Mouse (Mus musculus) lung, postnatal 0 days (tissue): Measurements from ENCODE around the gene Polr3k. TPM values are rescaled to one million over a fixed set of nuclear protein-coding genes. Genes with fewer than 3 reads are reported as not detected.

Source experiments
- ATAC-seq: fragments of 200-750 bp; cut with Nextera tagmentation; 2 replicates; pipeline ENCODE4 v1.8.0; 2017; ENCODE audit warnings: moderate library complexity
- DNase-seq: peaks from one replicate; pipeline ENCODE4 v3.0.0-alpha.2; 2016; ENCODE audit warnings: low spot score
- H3K27ac ChIP-seq: fragments of 300-500 bp; sonication (generic); 2 replicates; pipeline ENCODE4 v1.5.1; 2014; ENCODE audit warnings: antibody characterized with exemption, mild to moderate bottlenecking, low read length, mixed read lengths
- H3K27me3 ChIP-seq: fragments of 300-500 bp; sonication (generic); replicated peaks from 2 replicates; pipeline ENCODE4 v1.6.1; 2014; ENCODE audit warnings: low read length, mixed read lengths; ENCODE audit not compliant: insufficient read depth
- H3K36me3 ChIP-seq: fragments of 300-500 bp; sonication (generic); 2 replicates; pipeline ENCODE4 v1.6.1; 2014; ENCODE audit warnings: low read length, mixed read lengths; ENCODE audit not compliant: insufficient read depth
- H3K4me1 ChIP-seq: fragments of 300-500 bp; sonication (generic); 2 replicates; pipeline ENCODE4 v1.6.1; 2014; ENCODE audit warnings: antibody characterized with exemption, low read depth, low read length, mixed read lengths; ENCODE audit not compliant: insufficient read depth
- H3K4me2 ChIP-seq: fragments of 300-500 bp; sonication (generic); replicated peaks from 2 replicates; pipeline ENCODE4 v1.6.1; 2014; ENCODE audit warnings: low read depth, mild to moderate bottlenecking, low read length, moderate library complexity, mixed read lengths
- H3K4me3 ChIP-seq: fragments of 300-500 bp; sonication (generic); 2 replicates; pipeline ENCODE4 v1.5.1; 2014; ENCODE audit warnings: low read depth, low read length
- H3K9ac ChIP-seq: fragments of 300-500 bp; sonication (generic); replicated peaks from 2 replicates; pipeline ENCODE4 v1.6.1; 2014; ENCODE audit warnings: low read depth, mild to moderate bottlenecking
- H3K9me3 ChIP-seq: fragments of 300-500 bp; sonication (generic); 2 replicates; pipeline ENCODE4 v1.6.1; 2016; ENCODE audit warnings: low read length, mixed read lengths
- CTCF ChIP-seq: IDR thresholded peaks from 2 replicates; pipeline ENCODE4 v1.5.1; 2016; ENCODE audit warnings: antibody characterized with exemption, mild to moderate bottlenecking
- EP300 ChIP-seq: IDR thresholded peaks from 2 replicates; pipeline ENCODE4 v1.6.1; 2016; ENCODE audit warnings: antibody characterized with exemption, mild to moderate bottlenecking, control low read depth
- WGBS: fragments of 180-500 bp; shearing (Covaris S2); extraction: QIAGEN DNeasy Blood & Tissue Kit; methylation state at CpG from one replicate; pipeline ENCODE4 v1.1.7; 2014; 5-methylcytosine and 5-hydroxymethylcytosine counted together
- polyA plus RNA-seq: library from polyadenylated mRNA; unstranded; fragments of >200 nt; fragmentation: Nextera tagmentation; extraction: Ambion mirVana; gene quantifications from 2 replicates; pipeline ENCODE4 v1.2.1, GENCODE M21; 2015

Gene Polr3k
- 30.7 and 31.4 TPM in 2 replicates for polyA plus RNA-seq

DNA sequence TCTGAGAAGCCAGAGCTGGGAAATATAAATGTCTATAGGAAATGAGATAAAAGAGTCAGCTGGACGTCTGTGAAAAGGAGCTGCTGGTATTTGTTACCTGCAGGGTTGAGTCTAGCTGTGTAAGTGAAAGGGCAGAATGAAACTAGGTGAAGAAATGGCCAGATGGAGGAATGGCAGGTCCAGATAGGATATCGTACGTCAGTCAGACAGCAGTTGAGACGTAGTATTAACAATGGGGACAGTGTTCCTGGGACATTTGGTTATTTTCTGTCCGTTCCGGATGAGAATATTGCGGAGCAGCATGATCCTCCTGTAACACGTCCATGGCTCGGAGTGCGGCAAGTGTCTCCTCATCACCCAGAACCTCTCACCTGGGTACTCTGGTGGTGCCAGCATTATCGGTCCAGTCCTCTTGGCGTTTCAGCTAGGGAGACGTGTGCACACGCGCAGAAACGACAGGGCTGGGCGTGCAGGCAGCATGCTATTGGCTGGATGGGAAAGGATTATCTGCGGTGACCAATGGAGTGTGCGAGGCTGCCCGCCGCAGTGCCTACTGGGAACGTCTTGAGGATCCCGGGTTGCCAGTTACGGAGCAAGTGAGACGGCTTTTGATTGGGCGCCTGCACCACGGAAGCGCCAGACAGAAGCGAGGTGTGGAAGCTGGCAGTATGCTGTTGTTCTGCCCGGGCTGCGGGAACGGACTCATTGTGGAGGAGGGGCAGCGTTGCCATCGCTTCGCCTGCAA lies at the start of gene Polr3k:
Gene Polr3k, plus strand, starts transcription at position 547 of the 745 bp plus-strand sequence.
- peak within 1 kb of the TSS; percentile 64 for H3K27ac ChIP-seq
- peak; percentile 99 for DNase-seq

DNA sequence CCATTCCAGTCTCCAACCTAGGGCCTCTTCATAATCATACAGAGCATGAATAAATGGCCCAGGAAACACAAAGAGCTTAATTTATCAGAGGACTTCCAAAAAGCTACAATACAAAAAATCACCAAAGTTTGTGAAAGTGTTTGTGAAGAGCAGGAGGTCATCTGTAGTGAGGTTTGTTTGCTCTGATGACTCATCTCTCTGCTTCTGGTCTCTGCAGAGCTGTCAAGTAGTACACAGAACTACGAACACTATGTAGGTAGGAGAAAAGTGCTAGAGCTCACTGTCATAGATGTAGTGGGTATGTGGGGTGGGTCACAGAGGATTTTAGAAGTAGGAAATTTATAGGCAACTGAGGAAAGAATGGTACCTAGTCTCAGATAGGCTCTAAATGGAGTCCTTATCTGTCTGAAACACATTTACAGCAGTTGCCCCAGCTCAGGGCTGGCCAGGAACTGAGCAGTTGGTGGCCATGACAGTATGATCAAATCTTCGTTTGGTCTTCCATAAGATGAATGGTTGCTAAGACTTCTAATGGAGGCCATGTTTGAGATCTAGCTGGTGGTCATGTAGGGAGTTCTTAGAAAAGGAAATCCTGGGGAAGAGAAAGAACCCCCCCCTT lies 35.0 kb upstream of the Polr3k start:
- Histone ChIP-seq H3K4me1 (no peaks in the 10 kb centered on the region), H3K27ac (no peak overlapping the region), H3K9me3 (no peaks in the 10 kb centered on the region), H3K4me3 (no peak overlapping the region), H3K4me2 (no peak overlapping the region), H3K27me3 (no peaks in the 10 kb centered on the region), H3K9ac (no peak overlapping the region), H3K36me3 (no peaks in the 10 kb centered on the region)
- 44% methylated on average over 2 of the region's 2 CpGs for WGBS
- ATAC-seq, result no peak
- no peak for DNase-seq
- TF ChIP-seq EP300 (no peak), CTCF (no peak)

More for the DNA sequence above, at the start of gene Polr3k:
- Histone ChIP-seq H3K9ac (peak within 1 kb of the TSS; percentile 43), H3K4me2 (peak within 1 kb of the TSS; percentile 90), H3K4me3 (peak within 1 kb of the TSS; percentile 64), H3K4me1 (peaks cover 13% of the 10 kb centered on the region; the same call in 1 of the 2 replicates), H3K36me3 (0 out of 2 replicates have a peak, but pooled peaks cover 4% of the 10 kb centered on the region), H3K9me3 (no peaks in the 10 kb centered on the region), H3K27me3 (no peaks in the 10 kb centered on the region)
- TF ChIP-seq CTCF (no peak; the same call in 1 of the 2 replicates), EP300 (no peak)
- under 1% methylated on average over 35 of the region's 35 CpGs for WGBS
- peak; percentile 100 for ATAC-seq

DNA sequence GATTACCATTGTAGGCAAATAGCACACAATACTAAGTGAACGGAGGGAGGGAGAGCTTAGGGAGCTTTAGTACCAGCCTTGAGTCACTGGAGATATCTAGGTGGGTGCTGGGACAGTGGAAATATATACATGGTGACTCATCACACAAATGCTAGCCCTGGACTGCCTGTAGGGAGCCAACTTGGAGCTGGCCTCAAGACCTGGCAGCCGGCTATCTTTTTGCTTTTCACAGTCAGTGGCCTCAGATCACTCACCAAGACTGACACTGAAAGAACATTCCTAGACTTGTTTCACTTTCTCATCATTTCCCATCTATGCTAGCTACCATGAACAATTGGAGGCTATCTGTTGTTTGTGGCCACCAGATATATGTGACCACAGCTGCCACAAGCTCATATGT lies 31.4 kb upstream of the Polr3k start:
- Histone ChIP-seq H3K4me3 (no peak overlapping the region), H3K9ac (no peak overlapping the region), H3K4me1 (peaks cover 4% of the 10 kb centered on the region; the same call in 1 of the 2 replicates), H3K27ac (no peak overlapping the region), H3K27me3 (no peaks in the 10 kb centered on the region), H3K9me3 (no peaks in the 10 kb centered on the region), H3K4me2 (no peak overlapping the region), H3K36me3 (no peaks in the 10 kb centered on the region)
- 75% methylated on average over 2 of the region's 2 CpGs for WGBS
- ATAC-seq (no peak), DNase-seq (no peak)
- TF ChIP-seq CTCF, result no peak
- no peak for TF ChIP-seq EP300

DNA sequence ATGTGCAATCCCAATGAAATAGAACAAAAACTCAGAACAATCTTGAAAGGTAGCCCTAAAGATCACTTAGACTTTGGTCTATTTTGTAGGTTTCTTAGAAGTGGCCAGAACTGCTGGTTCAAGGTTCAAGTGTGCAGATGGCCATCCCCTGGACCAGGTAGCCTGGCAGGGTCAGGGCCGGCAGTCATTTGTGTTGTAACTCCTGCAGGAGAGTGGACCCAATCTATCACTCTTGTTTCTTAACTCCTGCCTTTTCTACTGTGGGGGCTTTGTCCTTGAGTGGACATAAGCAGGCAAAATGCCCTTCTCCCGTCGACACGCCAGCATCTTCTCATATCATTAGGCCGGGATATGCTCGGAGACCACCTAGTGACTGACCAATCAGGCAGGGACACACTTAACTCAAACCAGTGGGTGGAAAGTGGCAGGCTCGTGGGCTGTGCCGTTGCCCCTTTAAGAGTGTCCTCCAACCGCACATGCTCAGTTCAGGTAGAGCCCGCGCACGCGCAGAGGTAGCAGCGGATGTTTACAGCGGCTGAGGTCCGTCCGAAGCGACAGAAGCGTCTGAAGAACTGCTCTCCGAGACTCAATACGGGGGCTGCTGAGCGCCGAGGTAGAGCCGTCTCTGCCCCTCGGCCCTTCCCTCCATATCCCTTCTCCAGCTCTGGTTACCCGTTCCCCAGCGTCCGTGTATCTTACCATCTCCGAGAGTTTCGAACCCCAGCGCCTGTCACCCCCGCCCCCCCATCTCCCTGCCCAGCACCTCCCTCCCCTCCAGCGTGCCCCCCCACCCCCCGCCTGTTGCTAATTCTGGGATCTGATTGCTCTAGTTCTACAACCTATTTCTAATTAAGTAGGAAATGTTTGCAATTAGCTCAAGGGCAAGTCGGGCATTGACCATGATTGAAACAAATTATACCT lies 26.5 kb upstream of the Polr3k start, which contains the start of gene Pcmtd2:
Gene Pcmtd2, plus strand, starts transcription at position 483 of the 921 bp plus-strand sequence.
- ATAC-seq, result peak; percentile 99
- Histone ChIP-seq H3K27ac (peak within 1 kb of the TSS; percentile 88), H3K27me3 (no peaks in the 10 kb centered on the region), H3K4me2 (peak within 1 kb of the TSS; percentile 64), H3K4me3 (peak within 1 kb of the TSS; percentile 75), H3K9me3 (no peaks in the 10 kb centered on the region), H3K36me3 (0 out of 2 replicates have a peak, but pooled peaks cover 3% of the 10 kb centered on the region), H3K9ac (peak within 1 kb of the TSS; percentile 75), H3K4me1 (peaks cover 9% of the 10 kb centered on the region; the same call in 1 of the 2 replicates)
- 1% methylated on average over 35 of the region's 35 CpGs for WGBS
- TF ChIP-seq CTCF, result no peak
- TF ChIP-seq EP300, result no peak
- DNase-seq, result peak; percentile 98

DNA sequence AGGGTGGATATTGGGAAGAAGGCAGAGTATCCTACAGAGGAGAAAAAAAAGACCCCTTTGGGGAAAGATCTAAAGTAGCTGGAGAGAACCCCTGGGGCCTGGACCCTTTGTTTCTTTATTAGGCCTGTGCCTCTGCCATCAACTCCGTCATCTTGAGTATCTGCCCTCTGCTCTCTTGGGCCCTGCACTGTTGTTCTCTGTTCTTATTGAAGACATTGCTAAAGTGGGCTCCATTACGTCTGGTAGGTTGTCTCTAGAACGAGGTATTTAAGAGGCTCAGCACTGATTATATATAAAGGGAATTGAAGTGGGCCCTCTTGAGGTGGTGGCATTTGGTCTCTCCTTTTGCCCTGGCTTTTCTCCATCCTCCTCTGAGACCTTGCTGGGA lies 25.9 kb upstream of the Polr3k start:
- H3K36me3 ChIP-seq, result 0 out of 2 replicates have a peak, but pooled peaks cover 4% of the 10 kb centered on the region
- peak overlapping the region; percentile 75 for H3K4me3 ChIP-seq
- no peaks in the 10 kb centered on the region for H3K27me3 ChIP-seq
- H3K9me3 ChIP-seq, result no peaks in the 10 kb centered on the region
- H3K4me1 ChIP-seq, result peaks cover 9% of the 10 kb centered on the region; the same call in 1 of the 2 replicates
- 0% methylated on average over 3 of the region's 3 CpGs for WGBS
- H3K4me2 ChIP-seq, result peak overlapping the region; percentile 64
- peak overlapping the region; percentile 75 for H3K9ac ChIP-seq
- peak; percentile 50 for DNase-seq
- TF ChIP-seq CTCF (no peak), EP300 (no peak)
- H3K27ac ChIP-seq, result peak overlapping the region; percentile 88
- ATAC-seq, result peak; percentile 10; the same call in 1 of the 2 replicates
